Mouse (Mus musculus) testis, adult 2 months (tissue): ENCODE measurements around the gene Plxdc1.

Experiments
- CTCF ChIP-seq: fragments of 200-500 bp; IDR thresholded peaks from 2 replicates; pipeline ENCODE4 v1.5.1; 2012; ENCODE audit warnings: low read depth, mild to moderate bottlenecking, inconsistent platforms, low read length, moderate library complexity; ENCODE audit not compliant: control insufficient read depth, insufficient read depth, insufficient replicate concordance
- POLR2A ChIP-seq: fragments of 200-500 bp; IDR thresholded peaks from 2 replicates; pipeline ENCODE4 v1.6.1; 2012; ENCODE audit warnings: low read depth, mild to moderate bottlenecking, inconsistent platforms, low read length, moderate library complexity; ENCODE audit not compliant: control insufficient read depth

DNA sequence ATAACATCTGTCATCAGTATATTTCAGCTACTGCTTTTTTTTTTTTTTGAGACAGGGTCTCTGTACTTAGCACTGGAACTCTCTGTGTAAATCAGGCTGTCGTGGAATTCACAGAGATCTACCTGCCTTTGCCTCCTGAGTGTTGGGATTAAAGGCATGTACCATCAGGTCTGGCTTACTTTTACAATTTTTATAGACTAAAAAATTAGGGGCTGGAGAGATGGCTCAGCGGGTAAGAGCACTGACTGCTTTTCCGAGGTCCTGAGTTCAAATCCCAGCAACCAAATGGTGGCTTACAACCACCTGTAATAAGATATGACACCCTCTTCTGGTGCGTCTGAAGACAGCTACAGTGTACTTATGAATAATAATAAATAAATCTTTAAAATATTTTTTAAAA lies 105.9 kb downstream of the Plxdc1 start:
- TF ChIP-seq CTCF: no peak
- no peak for TF ChIP-seq POLR2A
